Comparison of ENCODE assay signal across 37 mouse cellular contexts in the genomic region with DNA sequence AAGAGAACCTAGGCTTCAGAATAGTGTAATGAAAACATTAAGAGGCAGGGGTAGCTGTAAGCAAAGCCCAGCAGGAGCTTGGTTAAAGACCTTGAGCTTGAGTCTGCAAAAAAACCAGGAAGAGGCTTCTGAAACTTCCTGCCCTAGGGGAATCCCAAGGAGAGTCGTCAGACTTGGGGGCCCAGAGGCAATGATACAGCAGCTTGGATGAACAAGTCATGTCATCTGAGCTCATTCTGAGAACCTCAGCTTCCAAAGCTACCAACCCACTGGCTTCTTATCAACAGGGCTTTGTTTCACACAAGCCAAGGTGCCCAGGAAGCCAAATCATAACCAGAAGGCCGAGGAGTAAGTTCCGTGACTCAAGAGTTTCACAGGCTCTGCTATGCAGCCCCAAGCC. TPM values are rescaled to one million over a fixed set of nuclear protein-coding genes. Genes with fewer than 3 reads are reported as not detected.
"Had no signal": no experiment of that assay in that cellular context is flagged by ENCODE, and none has a peak within 500 bp of the region (broad histone marks: within the 10 kb centered on the region; RNA-seq: fewer than 3 reads in every experiment).

No protein-coding gene starts in this region.

- H3K27ac ChIP-seq: gastrocnemius, adult 2 months; heart, adult 2 months; heart, embryonic 13.5 days; heart, embryonic 15.5 days; hindbrain, embryonic 13.5 days; hindbrain, embryonic 15.5 days; hindbrain, postnatal 0 days; kidney, embryonic 15.5 days; kidney, postnatal 0 days; left cerebral cortex, adult 2 months; limb, embryonic 10.5 days; limb, embryonic 12.5 days; liver, embryonic 13.5 days had no signal

- H3K4me3 ChIP-seq: gastrocnemius, adult 2 months; heart, adult 2 months; heart, embryonic 13.5 days; heart, embryonic 15.5 days; hindbrain, embryonic 13.5 days; hindbrain, embryonic 15.5 days; kidney, embryonic 15.5 days; left cerebral cortex, adult 2 months; limb, embryonic 10.5 days; limb, embryonic 12.5 days; liver, embryonic 13.5 days had no signal

- DNase-seq: gastrocnemius, adult 2 months; gastrocnemius, postnatal 14 days; gastrocnemius, postnatal 36 days; heart, adult 11 months; heart, adult 2 months; heart, postnatal 14 days; heart, postnatal 36 days; kidney, adult 11 months; kidney, adult 2 months; kidney, adult 9 months; kidney, postnatal 14 days; kidney, postnatal 36 days; layer of hippocampus, adult 9-11 months; layer of hippocampus, postnatal 36 days; liver; liver, embryonic 13.5 days had no signal

- H3K9me3 ChIP-seq: heart, embryonic 13.5 days; heart, embryonic 15.5 days; hindbrain, embryonic 13.5 days; hindbrain, embryonic 15.5 days; kidney, embryonic 15.5 days; limb, embryonic 10.5 days; limb, embryonic 12.5 days; liver, embryonic 13.5 days had no signal

- H3K4me2 ChIP-seq: heart, embryonic 11.5 days; heart, embryonic 13.5 days; heart, embryonic 15.5 days; hindbrain, embryonic 13.5 days; hindbrain, embryonic 15.5 days; kidney, embryonic 15.5 days; limb, embryonic 12.5 days; liver, embryonic 11.5 days; liver, embryonic 13.5 days had no signal

- H3K9ac ChIP-seq: heart, embryonic 13.5 days; heart, embryonic 15.5 days; hindbrain, embryonic 13.5 days; hindbrain, embryonic 15.5 days; kidney, embryonic 15.5 days; limb, embryonic 12.5 days; liver, embryonic 13.5 days had no signal

- H3K36me3 ChIP-seq: heart, embryonic 13.5 days; heart, embryonic 15.5 days; hindbrain, embryonic 13.5 days; hindbrain, embryonic 15.5 days; kidney, embryonic 15.5 days; limb, embryonic 10.5 days; limb, embryonic 12.5 days; liver, embryonic 13.5 days had no signal

- H3K27me3 ChIP-seq: heart, embryonic 13.5 days; heart, embryonic 15.5 days; hindbrain, embryonic 13.5 days; hindbrain, embryonic 15.5 days; kidney, embryonic 15.5 days; limb, embryonic 12.5 days; liver, embryonic 13.5 days had no signal

- H3K4me1 ChIP-seq: hindbrain, embryonic 13.5 days; kidney, embryonic 15.5 days; limb, embryonic 10.5 days; limb, embryonic 12.5 days had no signal

RNA-seq across cellular contexts. Expression of gene Gpr55, which starts 25.0 kb away (rescaled TPM):
- total RNA-seq: gastrocnemius, adult 2 months; gastrocnemius, postnatal 14 days; gastrocnemius, postnatal 36 days; heart, adult 2 months; heart, postnatal 14 days; heart, postnatal 36 days; layer of hippocampus, postnatal 14 days; layer of hippocampus, postnatal 36 days; left cerebral cortex, postnatal 36 days had no signal
- polyA plus RNA-seq: heart, adult 2 months; heart, embryonic 11.5 days; heart, postnatal 0 days; intestine, embryonic 14.5 days; kidney, adult 2 months; limb, embryonic 10.5 days; limb, embryonic 12.5 days; liver, embryonic 11.5 days had no signal

RNA-seq across cellular contexts. Expression of gene Spata3, which starts 30.8 kb away (rescaled TPM):
- total RNA-seq: gastrocnemius, adult 2 months; gastrocnemius, postnatal 14 days; gastrocnemius, postnatal 36 days; heart, adult 2 months; heart, postnatal 14 days; heart, postnatal 36 days; hematopoietic stem cell, adult 5-6 weeks had no signal
- polyA plus RNA-seq: heart, embryonic 11.5 days; heart, embryonic 13.5 days; heart, embryonic 15.5 days; heart, postnatal 0 days; hindbrain, embryonic 11.5 days; intestine, embryonic 14.5 days; intestine, embryonic 16.5 days; kidney, embryonic 15.5 days; large intestine, adult 2 months; limb, embryonic 10.5 days; limb, embryonic 12.5 days; limb, embryonic 14.5 days; liver, embryonic 11.5 days had no signal

RNA-seq across cellular contexts. Expression of gene 4933407L21Rik, which starts 57.5 kb away (rescaled TPM):
- total RNA-seq: gastrocnemius, postnatal 36 days; heart, adult 2 months; heart, postnatal 14 days; heart, postnatal 36 days; hematopoietic stem cell, adult 5-6 weeks had no signal
- polyA plus RNA-seq: heart, adult 2 months; heart, embryonic 11.5 days; heart, embryonic 13.5 days; heart, postnatal 0 days; limb, embryonic 10.5 days; limb, embryonic 12.5 days; liver, embryonic 11.5 days; liver, embryonic 13.5 days had no signal

RNA-seq across cellular contexts. Expression of gene 2810459M11Rik, which starts 59.9 kb away (rescaled TPM):
- total RNA-seq: gastrocnemius, postnatal 36 days; heart, adult 2 months; heart, postnatal 14 days; heart, postnatal 36 days; hematopoietic stem cell, adult 5-6 weeks had no signal
- polyA plus RNA-seq: heart, postnatal 0 days had no signal
